Mouse (Mus musculus): Measurements from ENCODE around the gene Rgs8. TPM values are rescaled to one million over a fixed set of nuclear protein-coding genes. Genes with fewer than 3 reads are reported as not detected.

The Rgs8 gene
- polyA plus RNA-seq, 1 experiment from 2014 or later: 0.65 TPM

GRCm38 (mm10) chr1:153696541-153696940, 43.7 kb downstream of the Rgs8 start:
- Histone ChIP-seq H3K27ac (no peak overlapping the region), H3K27me3 (no peaks in the 10 kb centered on the region), H3K4me3 (no peak overlapping the region), H3K9me3 (no peaks in the 10 kb centered on the region), H3K9ac (no peak overlapping the region), H3K4me1 (peaks cover 31% of the 10 kb centered on the region), H3K4me2 (no peak overlapping the region), H3K36me3 (no peaks in the 10 kb centered on the region)
- WGBS: 95% methylated on average over 4 of the region's 4 CpGs
- ATAC-seq (ENCODE audit: insufficient number of reproducible peaks, insufficient read depth, low FRiP score, low TSS enrichment, low read depth): no peak

DNA sequence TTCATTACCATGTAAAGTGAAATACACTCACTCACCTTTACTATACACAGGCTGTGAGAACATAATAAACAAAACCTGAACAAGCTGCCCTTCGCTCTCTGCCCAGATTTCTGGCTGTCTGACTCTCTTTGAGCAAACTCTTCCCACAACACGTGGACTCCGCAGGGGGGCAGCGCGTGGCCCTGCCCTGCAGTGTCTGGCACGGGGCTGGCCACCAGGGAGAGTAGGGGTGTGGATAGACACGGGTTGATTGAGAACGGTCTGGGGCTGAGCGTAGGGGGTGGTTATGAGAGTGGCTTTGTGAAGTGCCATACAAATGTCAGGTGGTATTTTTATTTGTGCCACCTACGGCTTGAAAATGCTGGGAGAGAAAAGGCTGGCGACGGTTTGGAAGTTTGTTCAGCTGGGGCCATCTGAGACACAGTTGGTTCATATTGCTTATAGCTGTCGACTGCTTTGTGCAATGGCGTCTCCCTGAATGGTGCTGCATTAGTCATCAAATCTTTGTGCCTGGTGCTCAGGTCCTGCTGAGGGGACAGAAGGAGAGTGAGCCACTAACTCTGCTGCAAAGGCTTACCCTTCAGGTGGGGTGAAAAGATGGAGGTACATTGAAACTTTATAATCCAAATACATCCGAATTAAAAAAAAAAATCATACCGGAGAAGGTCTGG, 44.9 kb downstream of the Rgs8 start:
- peaks cover 42% of the 10 kb centered on the region for H3K4me1 ChIP-seq
- H3K4me2 ChIP-seq: no peak overlapping the region
- H3K27ac ChIP-seq: no peak overlapping the region
- H3K9me3 ChIP-seq: no peaks in the 10 kb centered on the region
- ATAC-seq (ENCODE audit: insufficient number of reproducible peaks, insufficient read depth, low FRiP score, low TSS enrichment, low read depth): 0 out of 2 replicates have a peak, but pooled peaks have one; percentile 56
- no peak overlapping the region for H3K4me3 ChIP-seq
- WGBS: 71% methylated on average over 16 of the region's 16 CpGs
- H3K9ac ChIP-seq: no peak overlapping the region
- H3K36me3 ChIP-seq: no peaks in the 10 kb centered on the region
- no peaks in the 10 kb centered on the region for H3K27me3 ChIP-seq

GRCm38 (mm10) chr1:153698311-153699084, 45.7 kb downstream of the Rgs8 start:
- Histone ChIP-seq H3K4me2 (peak overlapping the region; percentile 14; the same call in 1 of the 2 replicates), H3K36me3 (no peaks in the 10 kb centered on the region), H3K4me3 (no peak overlapping the region), H3K4me1 (peaks cover 50% of the 10 kb centered on the region), H3K27ac (no peak overlapping the region; the same call in 1 of the 2 replicates), H3K27me3 (no peaks in the 10 kb centered on the region), H3K9me3 (no peaks in the 10 kb centered on the region), H3K9ac (no peak overlapping the region)
- no peak for ATAC-seq (ENCODE audit: insufficient number of reproducible peaks, insufficient read depth, low FRiP score, low TSS enrichment, low read depth)
- 39% methylated on average over 7 of the region's 7 CpGs for WGBS

- Histone ChIP-seq H3K27ac (no peak overlapping the region), H3K4me3 (no peak overlapping the region), H3K36me3 (no peaks in the 10 kb centered on the region), H3K9ac (no peak overlapping the region), H3K4me2 (no peak overlapping the region), H3K4me1 (peaks cover 69% of the 10 kb centered on the region), H3K9me3 (no peaks in the 10 kb centered on the region), H3K27me3 (no peaks in the 10 kb centered on the region; the same call in 1 of the 2 replicates)
- no peak for ATAC-seq (ENCODE audit: insufficient number of reproducible peaks, insufficient read depth, low FRiP score, low TSS enrichment, low read depth)
- 77% methylated on average over 11 of the region's 11 CpGs for WGBS
Measured at GRCm38 (mm10) chr1:153700448-153701063, 47.7 kb downstream of the Rgs8 start.

DNA sequence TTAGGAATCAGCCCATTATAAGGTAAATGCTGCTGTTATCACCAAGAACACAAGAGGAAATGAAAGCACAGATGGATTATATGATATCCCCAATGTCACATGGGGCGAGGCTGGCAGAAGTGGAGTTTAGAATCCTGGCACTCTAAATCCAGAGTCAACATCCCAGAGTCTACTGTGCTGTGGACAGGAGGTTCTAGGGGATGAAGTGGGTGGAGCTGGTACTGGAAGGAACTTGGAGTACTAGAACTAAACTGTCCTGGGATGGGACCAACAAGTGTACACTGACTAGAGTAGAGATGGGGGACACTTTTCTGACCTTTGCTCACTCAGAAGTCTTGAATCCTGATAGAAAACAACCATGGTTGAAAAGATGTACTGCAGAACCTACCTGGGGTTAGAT, 48.6 kb downstream of the Rgs8 start:
- Histone ChIP-seq H3K4me1 (peaks cover 69% of the 10 kb centered on the region), H3K36me3 (no peaks in the 10 kb centered on the region), H3K4me2 (no peak overlapping the region), H3K9me3 (no peaks in the 10 kb centered on the region), H3K9ac (no peak overlapping the region), H3K27ac (no peak overlapping the region), H3K4me3 (no peak overlapping the region), H3K27me3 (no peaks in the 10 kb centered on the region; the same call in 1 of the 2 replicates)
- ATAC-seq (ENCODE audit: insufficient number of reproducible peaks, insufficient read depth, low FRiP score, low TSS enrichment, low read depth): no peak
- 85% methylated on average over 1 of the region's 1 CpGs for WGBS

DNA sequence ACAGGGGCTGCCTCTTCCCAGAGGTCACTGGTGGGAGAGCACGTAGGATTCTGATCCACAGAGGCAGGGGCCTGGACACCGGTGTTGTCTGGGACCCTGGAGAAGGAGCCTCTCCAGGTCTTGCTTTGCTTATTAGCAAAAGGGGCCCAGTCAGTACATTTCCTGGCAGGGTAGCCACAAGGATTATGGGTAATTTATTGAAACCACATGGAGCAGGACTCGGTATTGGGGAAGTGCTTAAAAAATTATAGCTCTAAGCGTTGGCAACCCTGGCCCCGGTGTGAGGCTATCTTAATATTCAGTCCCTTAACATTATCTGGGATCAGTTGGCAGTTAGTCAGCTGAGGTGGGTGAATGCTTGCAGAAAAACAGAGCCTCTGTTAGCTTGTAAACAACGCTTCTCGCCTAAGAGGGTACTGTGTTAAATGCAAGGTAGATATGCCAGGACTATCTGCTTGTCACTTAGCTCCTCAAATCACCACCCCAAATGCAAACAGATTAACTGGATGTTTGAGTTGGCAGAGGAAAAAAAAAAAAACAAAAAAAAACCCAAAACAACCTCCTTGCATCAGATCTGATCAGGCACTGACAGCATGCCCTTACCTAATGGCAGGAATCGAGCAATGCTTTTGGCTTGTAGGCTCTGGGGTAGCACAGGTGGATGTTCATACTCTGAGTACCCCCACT, 49.5 kb downstream of the Rgs8 start:
- ATAC-seq (ENCODE audit: insufficient number of reproducible peaks, insufficient read depth, low FRiP score, low TSS enrichment, low read depth): no peak
- Histone ChIP-seq H3K9ac (no peak overlapping the region), H3K4me2 (no peak overlapping the region), H3K9me3 (no peaks in the 10 kb centered on the region), H3K36me3 (no peaks in the 10 kb centered on the region), H3K4me3 (no peak overlapping the region), H3K27me3 (no peaks in the 10 kb centered on the region; the same call in 1 of the 2 replicates), H3K4me1 (peaks cover 69% of the 10 kb centered on the region), H3K27ac (peak overlapping the region; percentile 55; the same call in 1 of the 2 replicates)
- 47% methylated on average over 8 of the region's 8 CpGs for WGBS

DNA sequence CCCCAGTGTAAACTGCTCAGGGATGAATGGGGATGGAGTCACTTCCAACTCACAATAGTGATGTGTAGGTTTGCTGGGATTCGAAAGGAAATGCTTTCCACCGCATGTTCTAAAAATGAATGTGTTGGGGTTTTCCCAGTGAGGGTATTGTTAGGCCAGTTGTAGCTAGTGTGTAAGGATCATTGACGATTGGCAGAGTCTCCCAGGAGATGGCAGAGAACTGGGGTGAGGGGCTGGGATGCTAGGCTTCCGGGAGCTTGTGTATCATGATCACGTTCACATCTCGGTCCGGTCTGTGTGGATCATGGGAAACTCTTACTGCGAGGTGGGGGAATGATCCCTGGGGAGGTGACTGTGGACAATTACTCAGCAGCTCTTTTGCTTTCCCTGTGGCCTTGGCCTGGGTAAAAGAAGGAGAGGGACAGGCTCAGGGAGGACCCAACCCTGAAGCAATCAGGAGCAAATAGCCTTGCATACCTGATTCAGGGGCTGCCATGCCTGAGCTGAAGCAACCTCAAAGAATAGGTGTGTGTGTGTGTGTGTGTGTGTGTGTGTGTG, 50.1 kb downstream of the Rgs8 start:
- H3K4me2 ChIP-seq: no peak overlapping the region
- ATAC-seq (ENCODE audit: insufficient number of reproducible peaks, insufficient read depth, low FRiP score, low TSS enrichment, low read depth): no peak
- no peaks in the 10 kb centered on the region for H3K36me3 ChIP-seq
- H3K9me3 ChIP-seq: no peaks in the 10 kb centered on the region
- H3K4me1 ChIP-seq: peaks cover 66% of the 10 kb centered on the region
- H3K9ac ChIP-seq: no peak overlapping the region
- no peak overlapping the region for H3K4me3 ChIP-seq
- no peak overlapping the region for H3K27ac ChIP-seq
- 41% methylated on average over 8 of the region's 8 CpGs for WGBS
- no peaks in the 10 kb centered on the region; the same call in 1 of the 2 replicates for H3K27me3 ChIP-seq

DNA sequence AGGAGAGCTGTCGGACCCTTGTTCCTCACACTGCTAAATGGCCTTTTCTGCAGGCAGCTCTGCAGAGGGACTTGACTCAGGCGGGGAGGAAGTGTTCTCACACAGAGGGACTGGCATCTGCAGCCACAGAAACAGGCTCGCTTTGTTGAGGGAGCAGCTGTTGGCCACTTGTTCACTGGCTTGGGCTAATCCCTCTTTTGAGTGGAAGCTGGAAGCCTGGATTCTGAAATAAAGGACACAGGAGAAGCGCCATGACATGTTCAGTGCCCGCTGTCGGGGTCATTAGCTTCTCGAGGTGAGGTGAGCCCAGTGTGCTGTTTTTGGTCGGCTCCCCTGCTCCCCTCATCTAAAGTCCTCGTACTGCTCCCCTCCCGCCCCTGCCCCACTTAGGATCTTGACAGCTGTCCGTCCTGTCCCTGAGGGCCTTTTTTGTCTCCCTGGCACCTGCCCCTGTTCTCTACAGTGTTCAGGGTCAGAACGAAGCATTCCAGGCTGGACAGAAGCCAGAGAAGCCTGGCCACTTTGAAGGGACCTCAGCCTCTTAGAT, 50.7 kb downstream of the Rgs8 start:
- no peak for ATAC-seq (ENCODE audit: insufficient number of reproducible peaks, insufficient read depth, low FRiP score, low TSS enrichment, low read depth)
- 9% methylated on average over 12 of the region's 12 CpGs for WGBS
- Histone ChIP-seq H3K9me3 (no peaks in the 10 kb centered on the region), H3K27ac (no peak overlapping the region), H3K4me1 (peaks cover 62% of the 10 kb centered on the region), H3K4me3 (no peak overlapping the region), H3K27me3 (no peaks in the 10 kb centered on the region; the same call in 1 of the 2 replicates), H3K4me2 (no peak overlapping the region), H3K36me3 (no peaks in the 10 kb centered on the region), H3K9ac (no peak overlapping the region)

DNA sequence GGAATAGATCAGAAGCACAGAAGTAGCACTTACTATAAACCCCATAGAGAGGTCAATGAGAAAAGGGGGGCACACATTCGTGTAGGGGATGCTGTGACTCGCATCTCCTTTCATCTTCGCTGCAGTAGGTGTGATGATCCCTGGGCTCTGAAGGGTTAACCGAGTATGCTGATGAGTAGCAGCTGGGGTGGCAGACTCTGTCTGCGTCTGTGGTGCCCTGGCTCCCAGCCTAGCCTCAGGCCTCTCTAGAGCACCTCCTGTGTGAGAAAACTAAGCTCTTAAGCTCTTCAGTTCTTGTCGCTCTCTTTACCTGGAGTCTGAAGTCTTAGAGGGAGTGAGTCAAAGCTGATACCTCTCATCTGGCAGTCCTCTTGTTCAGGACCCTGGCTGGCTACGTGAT, 51.3 kb downstream of the Rgs8 start:
- H3K27me3 ChIP-seq: no peaks in the 10 kb centered on the region; the same call in 1 of the 2 replicates
- WGBS: 10% methylated on average over 7 of the region's 7 CpGs
- no peak overlapping the region for H3K27ac ChIP-seq
- no peak overlapping the region for H3K4me3 ChIP-seq
- H3K9ac ChIP-seq: no peak overlapping the region
- no peak for ATAC-seq (ENCODE audit: insufficient number of reproducible peaks, insufficient read depth, low FRiP score, low TSS enrichment, low read depth)
- H3K4me1 ChIP-seq: peaks cover 56% of the 10 kb centered on the region
- no peak overlapping the region for H3K4me2 ChIP-seq
- no peaks in the 10 kb centered on the region for H3K9me3 ChIP-seq
- H3K36me3 ChIP-seq: no peaks in the 10 kb centered on the region

DNA sequence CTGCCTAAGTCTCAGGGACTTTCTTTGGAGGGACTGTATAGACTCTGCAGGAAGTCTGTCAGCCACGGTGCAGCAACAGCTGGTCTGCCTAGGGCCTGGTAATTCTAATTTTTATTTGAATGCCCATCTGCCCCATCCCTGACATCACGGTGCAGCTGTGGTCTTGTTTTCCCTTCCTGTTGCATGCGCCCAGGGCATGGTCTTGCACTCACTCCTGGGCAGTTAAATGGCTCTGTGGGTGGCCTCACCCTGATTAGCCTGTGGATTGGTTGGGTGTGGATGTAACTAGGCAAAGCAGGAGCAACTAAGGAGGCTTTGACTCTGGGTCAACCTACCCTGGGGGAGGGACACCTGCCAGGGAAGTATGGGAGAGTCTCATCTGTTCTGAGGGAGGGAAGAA, 52.2 kb downstream of the Rgs8 start:
- H3K27me3 ChIP-seq: no peaks in the 10 kb centered on the region; the same call in 1 of the 2 replicates
- 45% methylated on average over 3 of the region's 3 CpGs for WGBS
- H3K4me1 ChIP-seq: peaks cover 53% of the 10 kb centered on the region
- H3K36me3 ChIP-seq: no peaks in the 10 kb centered on the region
- no peak overlapping the region for H3K9ac ChIP-seq
- H3K4me2 ChIP-seq: no peak overlapping the region
- H3K4me3 ChIP-seq: no peak overlapping the region
- no peaks in the 10 kb centered on the region for H3K9me3 ChIP-seq
- H3K27ac ChIP-seq: no peak overlapping the region
- no peak for ATAC-seq (ENCODE audit: insufficient number of reproducible peaks, insufficient read depth, low FRiP score, low TSS enrichment, low read depth)

DNA sequence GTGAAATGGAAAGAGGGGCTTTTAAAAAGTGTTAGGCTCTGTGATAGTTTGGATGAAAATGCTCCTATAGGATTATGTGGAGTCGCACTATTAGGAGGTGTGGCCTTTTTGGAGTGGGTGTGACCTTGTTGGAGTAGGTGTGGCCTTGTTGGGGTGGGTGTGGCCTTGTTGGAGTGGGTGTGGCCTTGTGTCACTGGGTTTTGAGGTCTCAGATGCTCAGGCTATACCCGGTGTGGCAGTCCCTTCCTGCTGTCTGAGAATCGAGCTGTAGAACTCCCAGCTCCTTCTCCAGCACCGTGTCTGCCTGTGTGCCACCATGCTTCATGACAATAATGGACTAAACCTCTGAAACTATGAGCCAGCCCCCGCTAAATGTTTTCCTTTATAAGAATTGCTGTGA, 55.8 kb downstream of the Rgs8 start:
- no peaks in the 10 kb centered on the region for H3K9me3 ChIP-seq
- H3K27ac ChIP-seq: no peak overlapping the region
- H3K4me2 ChIP-seq: no peak overlapping the region
- H3K36me3 ChIP-seq: no peaks in the 10 kb centered on the region
- no peak overlapping the region for H3K9ac ChIP-seq
- no peak for ATAC-seq (ENCODE audit: insufficient number of reproducible peaks, insufficient read depth, low FRiP score, low TSS enrichment, low read depth)
- peaks cover 25% of the 10 kb centered on the region for H3K4me1 ChIP-seq
- WGBS: 83% methylated on average over 5 of the region's 5 CpGs
- no peaks in the 10 kb centered on the region; the same call in 1 of the 2 replicates for H3K27me3 ChIP-seq
- no peak overlapping the region for H3K4me3 ChIP-seq
